Mouse (Mus musculus) intestine, embryonic 16.5 days (tissue): ENCODE data around the gene Gpbar1. TPM values are rescaled to one million over a fixed set of nuclear protein-coding genes. Genes with fewer than 3 reads are reported as not detected.

Experiments used
- ATAC-seq: fragments of 200-750 bp; cut with Nextera tagmentation; 2 replicates; pipeline ENCODE4 v1.8.0; 2017; ENCODE audit warnings: moderate TSS enrichment, moderate library complexity
- H3K27ac ChIP-seq: fragments of 300-500 bp; sonication (generic); 2 replicates; pipeline ENCODE4 v1.5.1; 2014; ENCODE audit warnings: mild to moderate bottlenecking, low read length
- H3K27me3 ChIP-seq: fragments of 300-500 bp; sonication (generic); replicated peaks from 2 replicates; pipeline ENCODE4 v1.6.1; 2014; ENCODE audit warnings: low read length, control low read depth, mixed read lengths; ENCODE audit not compliant: control insufficient read depth, insufficient read depth
- H3K36me3 ChIP-seq: fragments of 300-500 bp; sonication (generic); 2 replicates; pipeline ENCODE4 v1.6.1; 2014; ENCODE audit warnings: low read length, control low read depth; ENCODE audit not compliant: control insufficient read depth, insufficient read depth
- H3K4me1 ChIP-seq: fragments of 300-500 bp; sonication (generic); 2 replicates; pipeline ENCODE4 v1.6.1; 2014; ENCODE audit warnings: low read length, control low read depth, mixed read lengths; ENCODE audit not compliant: control insufficient read depth, insufficient read depth
- H3K4me2 ChIP-seq: fragments of 300-500 bp; sonication (generic); 2 replicates; pipeline ENCODE4 v1.6.1; 2014; ENCODE audit warnings: low read depth, low read length, control low read depth
- H3K4me3 ChIP-seq: fragments of 300-500 bp; sonication (generic); 2 replicates; pipeline ENCODE4 v1.5.1; 2014; ENCODE audit warnings: mild to moderate bottlenecking, low read length
- H3K9ac ChIP-seq: fragments of 300-500 bp; sonication (generic); 2 replicates; pipeline ENCODE4 v1.6.1; 2014; ENCODE audit warnings: low read depth, low read length
- H3K9me3 ChIP-seq: fragments of 300-500 bp; sonication (generic); 2 replicates; pipeline ENCODE4 v1.6.1; 2016; ENCODE audit warnings: low read length, control low read depth; ENCODE audit not compliant: control insufficient read depth
- WGBS: fragments of 180-500 bp; shearing (Covaris S2); extraction: QIAGEN DNeasy Blood & Tissue Kit; methylation state at CpG from one replicate; pipeline ENCODE4 v1.1.7; 2014; 5-methylcytosine and 5-hydroxymethylcytosine counted together
- polyA plus RNA-seq: library from polyadenylated mRNA; unstranded; fragments of >200 nt; fragmentation: Nextera tagmentation; extraction: Ambion mirVana; gene quantifications from 2 replicates; pipeline ENCODE4 v1.2.1, GENCODE M21; 2015

Gpbar1 gene
- polyA plus RNA-seq, 1 experiment from 2014 or later: 2.7 TPM

GRCm38 (mm10) chr1:74240311-74240710 is 38.0 kb upstream of the Gpbar1 start:
- ATAC-seq: no peak
- H3K9ac ChIP-seq: no peak overlapping the region; the same call in 1 of the 2 replicates
- H3K4me2 ChIP-seq: peak overlapping the region; percentile 21; the same call in 1 of the 2 replicates
- no peaks in the 10 kb centered on the region for H3K9me3 ChIP-seq
- no peaks in the 10 kb centered on the region for H3K27me3 ChIP-seq
- H3K27ac ChIP-seq: peak overlapping the region; percentile 43
- H3K36me3 ChIP-seq: no peaks in the 10 kb centered on the region
- H3K4me3 ChIP-seq: no peak overlapping the region
- peaks cover 47% of the 10 kb centered on the region for H3K4me1 ChIP-seq
- WGBS: 30% methylated on average over 6 of the region's 6 CpGs

- Histone ChIP-seq H3K4me2 (0 out of 2 replicates have a peak overlapping the region, but pooled peaks have one; percentile 21), H3K4me1 (peaks cover 50% of the 10 kb centered on the region), H3K4me3 (no peak overlapping the region), H3K9ac (no peak overlapping the region), H3K9me3 (no peaks in the 10 kb centered on the region), H3K27me3 (no peaks in the 10 kb centered on the region), H3K36me3 (no peaks in the 10 kb centered on the region), H3K27ac (peak overlapping the region; percentile 27; the same call in 1 of the 2 replicates)
- 46% methylated on average over 4 of the region's 4 CpGs for WGBS
- ATAC-seq: no peak
Measured at GRCm38 (mm10) chr1:74240832-74241231, 37.5 kb upstream of the Gpbar1 start.

- Histone ChIP-seq H3K9ac (no peak overlapping the region), H3K36me3 (0 out of 2 replicates have a peak, but pooled peaks cover under 1% of the 10 kb centered on the region), H3K4me2 (no peak overlapping the region), H3K9me3 (no peaks in the 10 kb centered on the region), H3K27me3 (no peaks in the 10 kb centered on the region), H3K4me1 (peaks cover 34% of the 10 kb centered on the region), H3K27ac (no peak overlapping the region), H3K4me3 (no peak overlapping the region)
- WGBS: 45% methylated on average over 2 of the region's 2 CpGs
- no peak for ATAC-seq
Measured at GRCm38 (mm10) chr1:74245525-74245924, 32.8 kb upstream of the Gpbar1 start.

GRCm38 (mm10) chr1:74248799-74249198 is 29.6 kb upstream of the Gpbar1 start:
- Histone ChIP-seq H3K4me1 (peaks cover 19% of the 10 kb centered on the region), H3K9ac (no peak overlapping the region), H3K4me3 (no peak overlapping the region), H3K36me3 (peaks cover 12% of the 10 kb centered on the region; the same call in 1 of the 2 replicates), H3K27ac (peak overlapping the region; percentile 89), H3K4me2 (no peak overlapping the region), H3K27me3 (no peaks in the 10 kb centered on the region), H3K9me3 (no peaks in the 10 kb centered on the region)
- WGBS: 31% methylated on average over 1 of the region's 1 CpGs
- ATAC-seq: peak; percentile 77

GRCm38 (mm10) chr1:74249331-74249980 is 28.9 kb upstream of the Gpbar1 start:
- peak overlapping the region; percentile 17; the same call in 1 of the 2 replicates for H3K4me2 ChIP-seq
- peaks cover 14% of the 10 kb centered on the region; the same call in 1 of the 2 replicates for H3K36me3 ChIP-seq
- peak overlapping the region; percentile 89 for H3K27ac ChIP-seq
- H3K27me3 ChIP-seq: no peaks in the 10 kb centered on the region
- WGBS: 58% methylated on average over 5 of the region's 5 CpGs
- H3K4me1 ChIP-seq: peaks cover 12% of the 10 kb centered on the region
- no peak overlapping the region for H3K9ac ChIP-seq
- H3K9me3 ChIP-seq: no peaks in the 10 kb centered on the region
- peak; percentile 95 for ATAC-seq
- H3K4me3 ChIP-seq: no peak overlapping the region

GRCm38 (mm10) chr1:74250096-74250495 is 28.3 kb upstream of the Gpbar1 start:
- H3K4me1 ChIP-seq: peaks cover 12% of the 10 kb centered on the region
- H3K9ac ChIP-seq: no peak overlapping the region
- no peaks in the 10 kb centered on the region for H3K27me3 ChIP-seq
- H3K4me3 ChIP-seq: no peak overlapping the region
- 0 out of 2 replicates have a peak, but pooled peaks have one; percentile 11 for ATAC-seq
- no peaks in the 10 kb centered on the region for H3K9me3 ChIP-seq
- H3K36me3 ChIP-seq: peaks cover 14% of the 10 kb centered on the region; the same call in 1 of the 2 replicates
- WGBS: 80% methylated on average over 4 of the region's 4 CpGs
- peak overlapping the region; percentile 89 for H3K27ac ChIP-seq
- H3K4me2 ChIP-seq: no peak overlapping the region

GRCm38 (mm10) chr1:74255704-74256345 is 22.5 kb upstream of the Gpbar1 start:
- Histone ChIP-seq H3K4me1 (peaks cover 5% of the 10 kb centered on the region), H3K27me3 (no peaks in the 10 kb centered on the region), H3K4me2 (no peak overlapping the region; the same call in 1 of the 2 replicates), H3K4me3 (no peak overlapping the region), H3K36me3 (peaks cover 11% of the 10 kb centered on the region; the same call in 1 of the 2 replicates), H3K9ac (no peak overlapping the region), H3K9me3 (no peaks in the 10 kb centered on the region), H3K27ac (peak overlapping the region; percentile 57)
- 82% methylated on average over 8 of the region's 8 CpGs for WGBS
- ATAC-seq: peak; percentile 73

GRCm38 (mm10) chr1:74256782-74257181 is 21.6 kb upstream of the Gpbar1 start:
- H3K4me1 ChIP-seq: peaks cover 5% of the 10 kb centered on the region
- H3K9ac ChIP-seq: no peak overlapping the region
- WGBS: 77% methylated on average over 4 of the region's 4 CpGs
- H3K9me3 ChIP-seq: no peaks in the 10 kb centered on the region
- H3K4me2 ChIP-seq: no peak overlapping the region
- H3K27me3 ChIP-seq: no peaks in the 10 kb centered on the region
- no peak overlapping the region for H3K4me3 ChIP-seq
- H3K36me3 ChIP-seq: peaks cover 9% of the 10 kb centered on the region; the same call in 1 of the 2 replicates
- peak; percentile 15; the same call in 1 of the 2 replicates for ATAC-seq
- H3K27ac ChIP-seq: peak overlapping the region; percentile 57; the same call in 1 of the 2 replicates

GRCm38 (mm10) chr1:74262510-74262909 is 15.8 kb upstream of the Gpbar1 start:
- no peaks in the 10 kb centered on the region for H3K27me3 ChIP-seq
- H3K9me3 ChIP-seq: no peaks in the 10 kb centered on the region
- H3K4me2 ChIP-seq: no peak overlapping the region
- H3K36me3 ChIP-seq: peaks cover 38% of the 10 kb centered on the region
- WGBS: 89% methylated on average over 6 of the region's 6 CpGs
- H3K27ac ChIP-seq: no peak overlapping the region
- H3K9ac ChIP-seq: no peak overlapping the region
- no peak overlapping the region for H3K4me3 ChIP-seq
- ATAC-seq: no peak
- no peaks in the 10 kb centered on the region for H3K4me1 ChIP-seq
